Mouse (Mus musculus): Measurements from ENCODE around the gene Tmem35b.
"Not testable (repeated sequence)": the region's sequence is repeated elsewhere in the genome, so short reads cannot be mapped to it uniquely, and the experiment has no call there.

The Tmem35b gene

GRCm38 (mm10) chr4:127123391-127123790 lies at the start of gene Tmem35b:
Gene Tmem35b, plus strand, starts transcription at chr4:127123691.
- no peak for ATAC-seq (ENCODE audit: insufficient number of reproducible peaks, low FRiP score, low TSS enrichment)

- no peak for ATAC-seq (ENCODE audit: insufficient number of reproducible peaks, low FRiP score, low TSS enrichment)
Observed at GRCm38 (mm10) chr4:127074915-127075314, 48.6 kb upstream of the Tmem35b start.

GRCm38 (mm10) chr4:127076875-127077548 lies 46.5 kb upstream of the Tmem35b start, which contains the start of gene Zmym6:
Gene Zmym6, plus strand, starts transcription at chr4:127077383.
- ATAC-seq (ENCODE audit: insufficient number of reproducible peaks, low FRiP score, low TSS enrichment), result peak; percentile 96

GRCm38 (mm10) chr4:127080806-127081205 lies 42.7 kb upstream of the Tmem35b start:
- ATAC-seq (ENCODE audit: insufficient number of reproducible peaks, low FRiP score, low TSS enrichment), result no peak

- no peak for ATAC-seq (ENCODE audit: insufficient number of reproducible peaks, low FRiP score, low TSS enrichment)
Observed at GRCm38 (mm10) chr4:127083131-127083530, 40.4 kb upstream of the Tmem35b start.

- no peak for ATAC-seq (ENCODE audit: insufficient number of reproducible peaks, low FRiP score, low TSS enrichment)
Observed at GRCm38 (mm10) chr4:127085761-127086160, 37.7 kb upstream of the Tmem35b start.

GRCm38 (mm10) chr4:127091188-127091587 lies 32.3 kb upstream of the Tmem35b start:
- ATAC-seq (ENCODE audit: insufficient number of reproducible peaks, low FRiP score, low TSS enrichment), result no peak

- ATAC-seq (ENCODE audit: insufficient number of reproducible peaks, low FRiP score, low TSS enrichment), result no peak
Observed at GRCm38 (mm10) chr4:127095090-127095489, 28.4 kb upstream of the Tmem35b start.

GRCm38 (mm10) chr4:127099552-127099951 lies 23.9 kb upstream of the Tmem35b start:
- not testable (repeated sequence) for ATAC-seq (ENCODE audit: insufficient number of reproducible peaks, low FRiP score, low TSS enrichment)

- ATAC-seq (ENCODE audit: insufficient number of reproducible peaks, low FRiP score, low TSS enrichment), result no peak
Observed at GRCm38 (mm10) chr4:127107566-127107965, 15.9 kb upstream of the Tmem35b start.

- ATAC-seq (ENCODE audit: insufficient number of reproducible peaks, low FRiP score, low TSS enrichment), result no peak
Observed at GRCm38 (mm10) chr4:127110570-127110969, 12.9 kb upstream of the Tmem35b start.

GRCm38 (mm10) chr4:127124331-127124730 lies 840 bp downstream of the Tmem35b start:
- ATAC-seq (ENCODE audit: insufficient number of reproducible peaks, low FRiP score, low TSS enrichment), result no peak

GRCm38 (mm10) chr4:127125834-127126463 lies 2.5 kb downstream of the Tmem35b start:
- ATAC-seq (ENCODE audit: insufficient number of reproducible peaks, low FRiP score, low TSS enrichment), result peak; percentile 79

- ATAC-seq (ENCODE audit: insufficient number of reproducible peaks, low FRiP score, low TSS enrichment), result no peak
Observed at GRCm38 (mm10) chr4:127134687-127135086, 11.2 kb downstream of the Tmem35b start.

GRCm38 (mm10) chr4:127137591-127137990 lies 14.1 kb downstream of the Tmem35b start:
- no peak for ATAC-seq (ENCODE audit: insufficient number of reproducible peaks, low FRiP score, low TSS enrichment)

GRCm38 (mm10) chr4:127138486-127138885 lies 15.0 kb downstream of the Tmem35b start:
- no peak for ATAC-seq (ENCODE audit: insufficient number of reproducible peaks, low FRiP score, low TSS enrichment)

- no peak for ATAC-seq (ENCODE audit: insufficient number of reproducible peaks, low FRiP score, low TSS enrichment)
Observed at GRCm38 (mm10) chr4:127150031-127150430, 26.5 kb downstream of the Tmem35b start.

- ATAC-seq (ENCODE audit: insufficient number of reproducible peaks, low FRiP score, low TSS enrichment), result no peak
Observed at GRCm38 (mm10) chr4:127153345-127153744, 29.9 kb downstream of the Tmem35b start.

- ATAC-seq (ENCODE audit: insufficient number of reproducible peaks, low FRiP score, low TSS enrichment), result no peak
Observed at GRCm38 (mm10) chr4:127155757-127156156, 32.3 kb downstream of the Tmem35b start.

- ATAC-seq (ENCODE audit: insufficient number of reproducible peaks, low FRiP score, low TSS enrichment), result no peak
Observed at GRCm38 (mm10) chr4:127157746-127158145, 34.3 kb downstream of the Tmem35b start.

GRCm38 (mm10) chr4:127163926-127164325 lies 40.4 kb downstream of the Tmem35b start:
- no peak for ATAC-seq (ENCODE audit: insufficient number of reproducible peaks, low FRiP score, low TSS enrichment)

GRCm38 (mm10) chr4:127167096-127167495 lies 43.6 kb downstream of the Tmem35b start:
- ATAC-seq (ENCODE audit: insufficient number of reproducible peaks, low FRiP score, low TSS enrichment), result no peak

All from cerebellum, adult (tissue).